Mouse (Mus musculus): ENCODE measurements at regions not wholly inside any gene's neighbourhood (a gene's known extent, or its start where the extent isn't known, plus 50 kb on each side); places are given as distances from the start of the nearest gene placed in this dataset.

- no peak for DNase-seq (ENCODE audit: low read depth)
These were observed 257.7 kb downstream of the Lmo4 start for GRCm38 (mm10) chr3:143947079-143947937.

GRCm38 (mm10) chr3:143939068-143939709, 265.8 kb downstream of the Lmo4 start:
- no peak for DNase-seq (ENCODE audit: low read depth)

- DNase-seq (ENCODE audit: low read depth), result no peak
These were observed 279.7 kb downstream of the Lmo4 start for GRCm38 (mm10) chr3:143925322-143925721.

- no peak for DNase-seq (ENCODE audit: low read depth)
These were observed 285.3 kb downstream of the Lmo4 start for GRCm38 (mm10) chr3:143919744-143920143.

GRCm38 (mm10) chr3:143914341-143915217, 290.4 kb downstream of the Lmo4 start:
- DNase-seq (ENCODE audit: low read depth), result no peak

- DNase-seq (ENCODE audit: low read depth), result no peak
These were observed 291.9 kb downstream of the Lmo4 start for GRCm38 (mm10) chr3:143913044-143913574.

GRCm38 (mm10) chr3:143912433-143912832, 292.6 kb downstream of the Lmo4 start:
- DNase-seq (ENCODE audit: low read depth), result no peak

GRCm38 (mm10) chr3:143909341-143909740, 295.7 kb downstream of the Lmo4 start:
- DNase-seq (ENCODE audit: low read depth), result no peak

GRCm38 (mm10) chr3:143903421-143903820, 301.6 kb downstream of the Lmo4 start:
- DNase-seq (ENCODE audit: low read depth), result no peak

GRCm38 (mm10) chr3:143880813-143881212, 324.2 kb downstream of the Lmo4 start:
- DNase-seq (ENCODE audit: low read depth), result no peak

GRCm38 (mm10) chr3:143873876-143874275, 331.1 kb downstream of the Lmo4 start:
- no peak for DNase-seq (ENCODE audit: low read depth)

GRCm38 (mm10) chr3:143866521-143866920, 338.5 kb downstream of the Lmo4 start:
- DNase-seq (ENCODE audit: low read depth), result no peak

- DNase-seq (ENCODE audit: low read depth), result no peak
These were observed 339.4 kb downstream of the Lmo4 start for GRCm38 (mm10) chr3:143865626-143866025.

GRCm38 (mm10) chr3:143864490-143864889, 340.5 kb downstream of the Lmo4 start:
- no peak for DNase-seq (ENCODE audit: low read depth)

GRCm38 (mm10) chr3:143862531-143862930, 342.5 kb downstream of the Lmo4 start:
- no peak for DNase-seq (ENCODE audit: low read depth)

- no peak for DNase-seq (ENCODE audit: low read depth)
These were observed 343.2 kb downstream of the Lmo4 start for GRCm38 (mm10) chr3:143861866-143862265.

GRCm38 (mm10) chr3:143835611-143836240, 369.3 kb downstream of the Lmo4 start:
- DNase-seq (ENCODE audit: low read depth), result no peak

GRCm38 (mm10) chr3:143834725-143835124, 370.3 kb downstream of the Lmo4 start:
- no peak for DNase-seq (ENCODE audit: low read depth)

GRCm38 (mm10) chr3:143823395-143823777, 381.6 kb downstream of the Lmo4 start:
- no peak for DNase-seq (ENCODE audit: low read depth)

- no peak for DNase-seq (ENCODE audit: low read depth)
These were observed 382.2 kb downstream of the Lmo4 start for GRCm38 (mm10) chr3:143822564-143823394.

- DNase-seq (ENCODE audit: low read depth), result no peak
These were observed 397.5 kb downstream of the Lmo4 start for GRCm38 (mm10) chr3:143807544-143807943.
